Mouse (Mus musculus) limb, embryonic 15.5 days (tissue): ENCODE measurements around the gene C1qtnf9. TPM values are rescaled to one million over a fixed set of nuclear protein-coding genes. Genes with fewer than 3 reads are reported as not detected.

ENCODE experiments used
- ATAC-seq: fragments of 200-750 bp; cut with Nextera tagmentation; 2 replicates; pipeline ENCODE4 v1.8.0; 2017; ENCODE audit warnings: low read depth, moderate TSS enrichment; ENCODE audit not compliant: insufficient number of reproducible peaks, low FRiP score, low TSS enrichment
- H3K27ac ChIP-seq: fragments of 300-500 bp; sonication (generic); 2 replicates; pipeline ENCODE4 v1.5.1; 2015; ENCODE audit warnings: moderate library complexity, mild to moderate bottlenecking, inconsistent platforms
- H3K27me3 ChIP-seq: fragments of 300-500 bp; sonication (generic); 2 replicates; pipeline ENCODE4 v1.6.1; 2015; ENCODE audit warnings: inconsistent platforms
- H3K36me3 ChIP-seq: fragments of 300-500 bp; sonication (generic); 2 replicates; pipeline ENCODE4 v1.6.1; 2015; ENCODE audit warnings: inconsistent platforms
- H3K4me1 ChIP-seq: fragments of 300-500 bp; sonication (generic); 2 replicates; pipeline ENCODE4 v1.6.1; 2015; ENCODE audit warnings: inconsistent platforms
- H3K4me2 ChIP-seq: fragments of 300-500 bp; sonication (generic); 2 replicates; pipeline ENCODE4 v1.6.1; 2015; ENCODE audit warnings: mild to moderate bottlenecking, inconsistent platforms
- H3K4me3 ChIP-seq: fragments of 300-500 bp; sonication (generic); 2 replicates; pipeline ENCODE4 v1.5.1; 2015; ENCODE audit warnings: mild to moderate bottlenecking, inconsistent platforms
- H3K9ac ChIP-seq: fragments of 300-500 bp; sonication (generic); 2 replicates; pipeline ENCODE4 v1.6.1; 2015; ENCODE audit warnings: inconsistent platforms
- H3K9me3 ChIP-seq: fragments of 300-500 bp; sonication (generic); 2 replicates; pipeline ENCODE4 v1.6.1; 2016; ENCODE audit warnings: inconsistent platforms
- WGBS: fragments of 180-500 bp; shearing (Covaris S2); methylation state at CpG from one replicate; pipeline ENCODE4 v1.1.7; 2015; 5-methylcytosine and 5-hydroxymethylcytosine counted together
- polyA plus RNA-seq: library from polyadenylated mRNA; unstranded; fragments of >200 nt; fragmentation: Nextera tagmentation; extraction: Ambion mirVana; gene quantifications from 2 replicates; pipeline ENCODE4 v1.2.1, GENCODE M21; 2015

Gene C1qtnf9
- 6.3 and 7.6 TPM in 2 replicates for polyA plus RNA-seq

- Histone ChIP-seq H3K4me3 (no peak within 1 kb of the TSS), H3K9ac (no peak within 1 kb of the TSS), H3K36me3 (no peaks in the 10 kb centered on the region), H3K27ac (no peak within 1 kb of the TSS), H3K4me1 (peaks cover 14% of the 10 kb centered on the region; the same call in 1 of the 2 replicates), H3K4me2 (no peak within 1 kb of the TSS), H3K9me3 (no peaks in the 10 kb centered on the region), H3K27me3 (no peaks in the 10 kb centered on the region)
- no peak for ATAC-seq
- WGBS = 51% methylated on average over 4 of the region's 4 CpGs
These were observed at the start of gene C1qtnf9 for GRCm38 (mm10) chr14:60767884-60768283. Gene C1qtnf9 (plus strand): TSS chr14:60768134.

GRCm38 (mm10) chr14:60721304-60721703, 46.6 kb upstream of the C1qtnf9 start:
- ATAC-seq = no peak

GRCm38 (mm10) chr14:60721938-60722337, 46.0 kb upstream of the C1qtnf9 start:
- no peak overlapping the region for H3K9ac ChIP-seq
- no peaks in the 10 kb centered on the region for H3K36me3 ChIP-seq
- H3K9me3 ChIP-seq = no peaks in the 10 kb centered on the region
- H3K4me3 ChIP-seq = no peak overlapping the region
- 62% methylated on average over 3 of the region's 3 CpGs for WGBS
- H3K27ac ChIP-seq = no peak overlapping the region
- no peak overlapping the region for H3K4me2 ChIP-seq
- H3K4me1 ChIP-seq = peaks cover 8% of the 10 kb centered on the region
- no peak for ATAC-seq
- no peaks in the 10 kb centered on the region for H3K27me3 ChIP-seq

More at GRCm38 (mm10) chr14:60721304-60721703, 46.6 kb upstream of the C1qtnf9 start:
- H3K27me3 ChIP-seq = no peaks in the 10 kb centered on the region
- H3K9ac ChIP-seq = no peak overlapping the region
- 43% methylated on average over 8 of the region's 8 CpGs for WGBS
- H3K4me1 ChIP-seq = peaks cover 7% of the 10 kb centered on the region
- H3K4me3 ChIP-seq = no peak overlapping the region
- no peaks in the 10 kb centered on the region for H3K9me3 ChIP-seq
- H3K27ac ChIP-seq = no peak overlapping the region
- no peaks in the 10 kb centered on the region for H3K36me3 ChIP-seq
- H3K4me2 ChIP-seq = no peak overlapping the region

GRCm38 (mm10) chr14:60726091-60726490, 41.8 kb upstream of the C1qtnf9 start:
- H3K9me3 ChIP-seq = no peaks in the 10 kb centered on the region
- no peaks in the 10 kb centered on the region for H3K27me3 ChIP-seq
- H3K27ac ChIP-seq = no peak overlapping the region
- ATAC-seq = no peak
- no peaks in the 10 kb centered on the region for H3K36me3 ChIP-seq
- H3K4me3 ChIP-seq = no peak overlapping the region
- no peak overlapping the region for H3K4me2 ChIP-seq
- WGBS = 64% methylated on average over 6 of the region's 6 CpGs
- H3K9ac ChIP-seq = no peak overlapping the region
- H3K4me1 ChIP-seq = peaks cover 18% of the 10 kb centered on the region

GRCm38 (mm10) chr14:60727130-60727529, 40.8 kb upstream of the C1qtnf9 start:
- Histone ChIP-seq H3K4me3 (no peak overlapping the region), H3K27ac (no peak overlapping the region; the same call in 1 of the 2 replicates), H3K27me3 (no peaks in the 10 kb centered on the region), H3K4me1 (peaks cover 17% of the 10 kb centered on the region), H3K36me3 (no peaks in the 10 kb centered on the region), H3K9me3 (no peaks in the 10 kb centered on the region), H3K4me2 (no peak overlapping the region), H3K9ac (no peak overlapping the region)
- 34% methylated on average over 4 of the region's 4 CpGs for WGBS
- ATAC-seq = no peak

GRCm38 (mm10) chr14:60732081-60732480, 35.9 kb upstream of the C1qtnf9 start:
- Histone ChIP-seq H3K27me3 (no peaks in the 10 kb centered on the region), H3K27ac (peak overlapping the region; percentile 28; the same call in 1 of the 2 replicates), H3K4me3 (no peak overlapping the region), H3K9me3 (no peaks in the 10 kb centered on the region), H3K36me3 (no peaks in the 10 kb centered on the region), H3K4me1 (peaks cover 50% of the 10 kb centered on the region), H3K9ac (no peak overlapping the region), H3K4me2 (no peak overlapping the region)
- no peak for ATAC-seq
- WGBS = 38% methylated on average over 6 of the region's 6 CpGs

- Histone ChIP-seq H3K27ac (peak overlapping the region; percentile 69), H3K36me3 (no peaks in the 10 kb centered on the region), H3K4me3 (peak overlapping the region; percentile 17), H3K4me2 (peak overlapping the region; percentile 37), H3K9ac (no peak overlapping the region), H3K4me1 (peaks cover 50% of the 10 kb centered on the region), H3K27me3 (no peaks in the 10 kb centered on the region), H3K9me3 (no peaks in the 10 kb centered on the region)
- 3% methylated on average over 16 of the region's 16 CpGs for WGBS
- ATAC-seq = no peak
These were observed 35.1 kb upstream of the C1qtnf9 start for GRCm38 (mm10) chr14:60732787-60733186.

- no peak for ATAC-seq
- no peak overlapping the region for H3K9ac ChIP-seq
- 69% methylated on average over 4 of the region's 4 CpGs for WGBS
- peaks cover 53% of the 10 kb centered on the region for H3K4me1 ChIP-seq
- no peaks in the 10 kb centered on the region for H3K36me3 ChIP-seq
- H3K27ac ChIP-seq = 0 out of 2 replicates have a peak overlapping the region, but pooled peaks have one; percentile 38
- H3K4me3 ChIP-seq = no peak overlapping the region; the same call in 1 of the 2 replicates
- no peaks in the 10 kb centered on the region for H3K27me3 ChIP-seq
- peak overlapping the region; percentile 37; the same call in 1 of the 2 replicates for H3K4me2 ChIP-seq
- no peaks in the 10 kb centered on the region for H3K9me3 ChIP-seq
These were observed 34.2 kb upstream of the C1qtnf9 start for GRCm38 (mm10) chr14:60733706-60734105.

- WGBS = 72% methylated on average over 5 of the region's 5 CpGs
- peak overlapping the region; percentile 7; the same call in 1 of the 2 replicates for H3K27ac ChIP-seq
These were observed 32.7 kb upstream of the C1qtnf9 start for GRCm38 (mm10) chr14:60735206-60735605.

GRCm38 (mm10) chr14:60735848-60736547, 31.9 kb upstream of the C1qtnf9 start:
- H3K4me1 ChIP-seq = peaks cover 66% of the 10 kb centered on the region
- 56% methylated on average over 13 of the region's 13 CpGs for WGBS
- 0 out of 2 replicates have a peak, but pooled peaks have one; percentile 22 for ATAC-seq
- peak overlapping the region; percentile 84 for H3K27ac ChIP-seq
- H3K4me2 ChIP-seq = peak overlapping the region; percentile 20; the same call in 1 of the 2 replicates
- H3K4me3 ChIP-seq = no peak overlapping the region
- H3K36me3 ChIP-seq = no peaks in the 10 kb centered on the region
- no peaks in the 10 kb centered on the region for H3K9me3 ChIP-seq
- no peak overlapping the region for H3K9ac ChIP-seq
- no peaks in the 10 kb centered on the region for H3K27me3 ChIP-seq

More at GRCm38 (mm10) chr14:60735206-60735605, 32.7 kb upstream of the C1qtnf9 start:
- no peak for ATAC-seq
- H3K9me3 ChIP-seq = no peaks in the 10 kb centered on the region
- H3K4me3 ChIP-seq = no peak overlapping the region
- no peak overlapping the region for H3K4me2 ChIP-seq
- H3K4me1 ChIP-seq = peaks cover 59% of the 10 kb centered on the region
- no peaks in the 10 kb centered on the region for H3K27me3 ChIP-seq
- H3K36me3 ChIP-seq = no peaks in the 10 kb centered on the region
- no peak overlapping the region for H3K9ac ChIP-seq

GRCm38 (mm10) chr14:60736591-60737192, 31.2 kb upstream of the C1qtnf9 start:
- Histone ChIP-seq H3K27me3 (no peaks in the 10 kb centered on the region), H3K36me3 (no peaks in the 10 kb centered on the region), H3K4me1 (peaks cover 71% of the 10 kb centered on the region), H3K4me3 (no peak overlapping the region), H3K9ac (no peak overlapping the region), H3K4me2 (peak overlapping the region; percentile 20; the same call in 1 of the 2 replicates), H3K9me3 (no peaks in the 10 kb centered on the region), H3K27ac (peak overlapping the region; percentile 84)
- peak; percentile 56; the same call in 1 of the 2 replicates for ATAC-seq
- WGBS = 11% methylated on average over 4 of the region's 4 CpGs

- WGBS = 35% methylated on average over 7 of the region's 7 CpGs
- Histone ChIP-seq H3K27me3 (no peaks in the 10 kb centered on the region), H3K36me3 (no peaks in the 10 kb centered on the region), H3K27ac (peak overlapping the region; percentile 84), H3K4me3 (no peak overlapping the region), H3K4me1 (peaks cover 72% of the 10 kb centered on the region), H3K9me3 (no peaks in the 10 kb centered on the region), H3K4me2 (no peak overlapping the region), H3K9ac (no peak overlapping the region)
- no peak for ATAC-seq
These were observed 30.7 kb upstream of the C1qtnf9 start for GRCm38 (mm10) chr14:60737202-60737611.
